ENCODE assay signal across 8 mouse cellular contexts in the genomic region with DNA sequence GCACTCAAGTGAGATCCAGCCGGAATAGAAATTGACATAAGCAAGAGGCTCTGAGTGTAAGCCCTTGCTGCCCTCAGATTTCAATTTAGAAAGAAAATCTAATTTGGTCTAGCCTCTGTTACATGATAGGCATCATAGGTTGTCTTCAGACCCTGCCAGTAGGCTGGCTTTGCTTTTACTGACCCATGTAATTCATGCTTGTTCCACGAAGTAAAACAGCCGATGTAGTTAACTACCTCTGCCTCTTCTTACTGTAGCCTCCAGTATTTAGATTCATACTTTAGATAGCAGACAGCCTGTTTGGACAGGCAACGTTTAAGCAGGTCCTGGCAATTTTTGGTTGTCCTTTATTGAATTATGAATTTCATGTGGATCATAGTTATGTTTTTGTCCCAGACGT. TPM values are rescaled to one million over a fixed set of nuclear protein-coding genes. Genes with fewer than 3 reads are reported as not detected.
DNase-seq lines count a peak whose midpoint lies in the region; ATAC-seq and TF ChIP-seq lines count a peak whose summit lies in the region.

No protein-coding gene starts in this region.

- WGBS in heart, embryonic 12.5 days = 56% methylated on average over 5 of the region's 5 CpGs
- WGBS in hindbrain, embryonic 10.5 days = 76% methylated on average over 5 of the region's 5 CpGs
- 76% methylated on average over 5 of the region's 5 CpGs for WGBS in midbrain, embryonic 10.5 days

- no peak for ATAC-seq in heart, embryonic 12.5 days (ENCODE audit: insufficient number of reproducible peaks, low FRiP score)
- no peak for ATAC-seq in monocyte, adult 5-6 weeks (replicated peaks; ENCODE audit: insufficient number of reproducible peaks, low FRiP score, low TSS enrichment, poor library complexity, severe bottlenecking)

- H3K9ac ChIP-seq in heart, embryonic 12.5 days = peak overlapping the region; percentile 90

- H3K9me3 ChIP-seq in heart, embryonic 12.5 days (replicated peaks) = no peaks in the 10 kb centered on the region
- no peaks in the 10 kb centered on the region for H3K9me3 ChIP-seq in E14TG2a.4 (ENCODE audit: low read length)
- H3K9me3 ChIP-seq in hindbrain, embryonic 10.5 days = no peaks in the 10 kb centered on the region
- no peaks in the 10 kb centered on the region for H3K9me3 ChIP-seq in midbrain, embryonic 10.5 days (replicated peaks)

- intact Hi-C loops in heart, postnatal 14 days (cut with DNase I) = loop anchor here (2.0 to 10.0 kb wide), 3 partner anchors 33 to 493 kb away; partner anchors contain the start of gene Arid2

- peaks cover 49% of the 10 kb centered on the region for H3K4me1 ChIP-seq in heart, embryonic 12.5 days (replicated peaks)
- peaks cover 66% of the 10 kb centered on the region for H3K4me1 ChIP-seq in E14TG2a.4 (replicated peaks; ENCODE audit: low read depth, low read length)
- peaks cover 43% of the 10 kb centered on the region for H3K4me1 ChIP-seq in hindbrain, embryonic 10.5 days (replicated peaks)
- H3K4me1 ChIP-seq in midbrain, embryonic 10.5 days = peaks cover 32% of the 10 kb centered on the region

- no peak for TF ChIP-seq CTCF in E14TG2a.4 (conservative IDR thresholded peaks at IDR 0.05; ENCODE audit: low read length)

- H3K27ac ChIP-seq in heart, embryonic 12.5 days (ENCODE audit: poor library complexity, severe bottlenecking) = no peak overlapping the region
- H3K27ac ChIP-seq in hindbrain, embryonic 10.5 days = no peak overlapping the region
- peak overlapping the region; percentile 92; the same call in 1 of the 2 replicates for H3K27ac ChIP-seq in midbrain, embryonic 10.5 days (replicated peaks)

- H3K4me3 ChIP-seq in heart, embryonic 12.5 days = peak overlapping the region; percentile 71
- peak overlapping the region; percentile 91 for H3K4me3 ChIP-seq in E14TG2a.4 (replicated peaks; ENCODE audit: low read length)
- H3K4me3 ChIP-seq in hindbrain, embryonic 10.5 days = peak overlapping the region; percentile 81
- H3K4me3 ChIP-seq in midbrain, embryonic 10.5 days = peak overlapping the region; percentile 77

- H3K36me3 ChIP-seq in heart, embryonic 12.5 days = 0 out of 2 replicates have a peak, but pooled peaks cover 2% of the 10 kb centered on the region
- peaks cover 12% of the 10 kb centered on the region; the same call in 1 of the 2 replicates for H3K36me3 ChIP-seq in E14TG2a.4 (ENCODE audit: insufficient read depth, low read length)
- H3K36me3 ChIP-seq in hindbrain, embryonic 10.5 days = peaks cover 15% of the 10 kb centered on the region; the same call in 1 of the 2 replicates
- peaks cover 16% of the 10 kb centered on the region; the same call in 1 of the 2 replicates for H3K36me3 ChIP-seq in midbrain, embryonic 10.5 days

- no peak for DNase-seq in heart, postnatal 14 days
- DNase-seq in hindbrain, embryonic 10.5 days (ENCODE audit: low spot score) = no peak
- no peak for DNase-seq in midbrain, embryonic 10.5 days (ENCODE audit: low spot score)
- no peak for DNase-seq in cerebellum, adult 11-12 months
- no peak for DNase-seq in layer of hippocampus, adult 9-10 months (ENCODE audit: low spot score)

- H3K27me3 ChIP-seq in heart, embryonic 12.5 days (replicated peaks) = no peaks in the 10 kb centered on the region
- no peaks in the 10 kb centered on the region for H3K27me3 ChIP-seq in E14TG2a.4 (ENCODE audit: insufficient read depth, low read length)
- H3K27me3 ChIP-seq in hindbrain, embryonic 10.5 days (ENCODE audit: insufficient read depth, poor library complexity, severe bottlenecking) = peaks cover 20% of the 10 kb centered on the region
- H3K27me3 ChIP-seq in midbrain, embryonic 10.5 days (ENCODE audit: low read depth, poor library complexity, severe bottlenecking) = peaks cover 20% of the 10 kb centered on the region

- H3K4me2 ChIP-seq in heart, embryonic 12.5 days = peak overlapping the region; percentile 72

RNA-seq across cellular contexts. Expression of gene Ano6, which starts 1.2 kb away (rescaled TPM):
- polyA plus RNA-seq in heart, embryonic 12.5 days (2016; fragmentation: Nextera tagmentation; extraction: Ambion mirVana) = 45.7 and 49.5 TPM in 2 replicates
- total RNA-seq in heart, postnatal 14 days (2021) = 10 to 100 TPM; 38.9 to 39.7 TPM
- 31.1 and 31.5 TPM in 2 replicates for polyA plus RNA-seq in hindbrain, embryonic 10.5 days (2016; fragmentation: Nextera tagmentation; extraction: Ambion mirVana)
- polyA plus RNA-seq in midbrain, embryonic 10.5 days (2016; fragmentation: Nextera tagmentation; extraction: Ambion mirVana) = 30.0 and 33.6 TPM in 2 replicates
- 47.5 to 60.0 TPM (median 54.9 TPM) in 3 replicates for total RNA-seq in monocyte, adult 5-6 weeks (2017)
